Comparison of ENCODE assay signal across 18 mouse cellular contexts in genomic region chr13:63075331-63075855, GRCm38 (mm10).
"Had no signal": no experiment of that assay in that cellular context is flagged by ENCODE, and none has a peak within 500 bp of the region (broad histone marks: within the 10 kb centered on the region; RNA-seq: fewer than 3 reads in every experiment).

No protein-coding gene starts in this region.

- DNase-seq: lung, postnatal 14 days; midbrain, embryonic 14.5 days; retina, postnatal 1 day; right cerebral cortex, adult 18-20 months; right cerebral cortex, postnatal 25 days; right cerebral cortex, postnatal 4 days; spleen, adult 18-20 months; thymus, adult 18-20 months; thymus, postnatal 14 days; thymus, postnatal 36 days had no signal

- H3K4me3 ChIP-seq: liver, embryonic 12.5 days; lung, embryonic 15.5 days; midbrain, embryonic 12.5 days; myocyte; neural tube, embryonic 13.5 days; neural tube, embryonic 15.5 days had no signal

- ATAC-seq: liver, embryonic 12.5 days; midbrain, embryonic 16.5 days had no signal

- H3K36me3 ChIP-seq: liver, embryonic 12.5 days; lung, embryonic 15.5 days; midbrain, embryonic 12.5 days; neural tube, embryonic 13.5 days had no signal

- H3K9me3 ChIP-seq: liver, embryonic 12.5 days; lung, embryonic 15.5 days; midbrain, embryonic 12.5 days; neural tube, embryonic 13.5 days; neural tube, embryonic 15.5 days had no signal

- H3K27me3 ChIP-seq: liver, embryonic 12.5 days; lung, embryonic 15.5 days; midbrain, embryonic 12.5 days; neural tube, embryonic 13.5 days; neural tube, embryonic 15.5 days had no signal

- H3K4me2 ChIP-seq: liver, embryonic 12.5 days; lung, embryonic 15.5 days; midbrain, embryonic 12.5 days; neural tube, embryonic 13.5 days; neural tube, embryonic 15.5 days had no signal

- H3K4me1 ChIP-seq: midbrain, embryonic 12.5 days; neural tube, embryonic 15.5 days had no signal

- H3K9ac ChIP-seq: liver, embryonic 12.5 days; liver, embryonic 14.5 days; lung, embryonic 15.5 days; midbrain, embryonic 12.5 days; neural tube, embryonic 13.5 days; neural tube, embryonic 15.5 days had no signal

- H3K27ac ChIP-seq: liver, embryonic 12.5 days; liver, embryonic 14.5 days; midbrain, embryonic 12.5 days; neural tube, embryonic 13.5 days; neural tube, embryonic 15.5 days had no signal
